Mouse (Mus musculus) cortical plate, adult 2 months (tissue): ENCODE results near the gene Cxcl15.

Experiments used
- CTCF ChIP-seq: fragments of 200-500 bp; IDR thresholded peaks from 2 replicates; pipeline ENCODE4 v1.5.1; 2011; ENCODE audit warnings: mild to moderate bottlenecking, control low read depth, low read length; ENCODE audit not compliant: insufficient read depth; ENCODE audit errors: extremely low read depth
- POLR2A ChIP-seq: fragments of 200-500 bp; IDR thresholded peaks from 2 replicates; pipeline ENCODE4 v1.6.1; 2011; ENCODE audit warnings: mild to moderate bottlenecking, low read length, control low read depth; ENCODE audit not compliant: insufficient read depth; ENCODE audit errors: extremely low read depth

DNA sequence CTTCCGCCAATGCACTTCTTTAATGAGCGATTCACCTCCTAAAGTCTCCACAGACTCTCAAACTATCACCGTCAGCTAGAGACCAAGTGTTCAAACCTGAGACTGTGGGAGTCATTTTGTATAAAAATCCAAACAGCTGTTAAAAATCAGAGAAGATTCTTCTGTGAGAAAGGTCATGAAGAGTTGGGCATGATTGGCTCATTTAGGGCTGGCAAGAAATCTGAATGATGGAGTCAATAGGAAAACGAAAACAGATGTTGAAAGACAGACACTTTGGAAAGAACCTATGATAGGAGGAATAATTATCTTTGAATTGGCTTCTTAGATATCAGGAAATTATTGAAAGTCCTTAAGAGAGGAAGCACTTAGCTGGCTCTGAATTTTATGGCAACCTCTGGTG, 40.1 kb downstream of the Cxcl15 start:
- no peak for TF ChIP-seq CTCF
- no peak for TF ChIP-seq POLR2A
